Comparison of ENCODE assay signal across 17 mouse cellular contexts in the genomic region with DNA sequence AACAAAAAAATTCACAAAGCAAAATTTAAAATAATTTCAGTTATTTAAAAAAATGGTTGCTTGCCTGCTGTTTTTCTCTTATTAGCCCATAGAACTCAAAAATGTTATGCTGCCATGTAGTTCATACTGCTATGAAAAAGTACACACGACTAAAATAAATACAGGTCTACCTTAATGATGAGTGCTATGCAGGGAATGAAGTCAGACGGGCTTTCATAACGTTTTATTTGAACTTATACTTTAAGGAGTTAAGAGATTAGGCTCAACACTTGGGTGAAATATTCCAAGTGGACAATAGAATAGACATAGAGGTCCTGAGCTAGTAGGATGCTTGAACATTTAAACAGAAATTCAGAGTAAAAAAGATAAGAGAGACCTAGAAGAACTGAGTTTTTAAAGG.
"Had no signal": no experiment of that assay in that cellular context is flagged by ENCODE, and none has a peak within 500 bp of the region (broad histone marks: within the 10 kb centered on the region; RNA-seq: fewer than 3 reads in every experiment).

No protein-coding gene starts in this region.

- H3K4me1 ChIP-seq: liver, embryonic 12.5 days; midbrain, embryonic 10.5 days; midbrain, embryonic 12.5 days; neural tube, embryonic 13.5 days; neural tube, embryonic 15.5 days had no signal

- H3K27ac ChIP-seq: liver, embryonic 12.5 days; liver, embryonic 14.5 days; midbrain, embryonic 10.5 days; midbrain, embryonic 12.5 days; neural tube, embryonic 13.5 days; neural tube, embryonic 15.5 days had no signal

- H3K9ac ChIP-seq: liver, embryonic 12.5 days; liver, embryonic 14.5 days; midbrain, embryonic 12.5 days; neural tube, embryonic 13.5 days; neural tube, embryonic 15.5 days had no signal

- H3K36me3 ChIP-seq: liver, embryonic 12.5 days; midbrain, embryonic 10.5 days; midbrain, embryonic 12.5 days; neural tube, embryonic 13.5 days; neural tube, embryonic 15.5 days had no signal

- H3K27me3 ChIP-seq: liver, embryonic 12.5 days; midbrain, embryonic 12.5 days; neural tube, embryonic 13.5 days; neural tube, embryonic 15.5 days had no signal

- H3K9me3 ChIP-seq: liver, embryonic 12.5 days; midbrain, embryonic 10.5 days; midbrain, embryonic 12.5 days; neural tube, embryonic 13.5 days; neural tube, embryonic 15.5 days had no signal

- DNase-seq: midbrain, embryonic 14.5 days; retina, postnatal 1 day; right cerebral cortex, adult 18-20 months; right cerebral cortex, postnatal 25 days; right cerebral cortex, postnatal 4 days; spleen, adult 18-20 months; thymus, adult 18-20 months; thymus, postnatal 14 days; thymus, postnatal 36 days had no signal

- H3K4me3 ChIP-seq: liver, embryonic 12.5 days; midbrain, embryonic 10.5 days; midbrain, embryonic 12.5 days; myocyte; neural tube, embryonic 13.5 days; neural tube, embryonic 15.5 days had no signal

- H3K4me2 ChIP-seq: liver, embryonic 12.5 days; midbrain, embryonic 12.5 days; neural tube, embryonic 13.5 days; neural tube, embryonic 15.5 days had no signal

- ATAC-seq: liver, embryonic 12.5 days; midbrain, embryonic 16.5 days had no signal
